Mouse (Mus musculus) gastrocnemius, postnatal 10 days (tissue): Measurements from ENCODE around the gene Samsn1. TPM values are rescaled to one million over a fixed set of nuclear protein-coding genes. Genes with fewer than 3 reads are reported as not detected.
"Not testable (repeated sequence)": the region's sequence is repeated elsewhere in the genome, so short reads cannot be mapped to it uniquely, and the experiment has no call there.

Experiments
- DNase-seq: peaks from one replicate; pipeline ENCODE4 v3.0.0; 2021; ENCODE audit warnings: mixed read lengths
- total RNA-seq, 2 experiments: library from RNA; stranded (reverse); gene quantifications; 2 replicates each; pipeline ENCODE4 v1.2.3; 2021

Gene Samsn1
- total RNA-seq, 2 experiments from 2014 or later = 0.56 to 0.65 TPM

- DNase-seq = peak; percentile 10
These were observed 146.2 kb downstream of the Samsn1 start for GRCm38 (mm10) chr16:75875896-75876295.

GRCm38 (mm10) chr16:75874508-75874907 is 147.6 kb downstream of the Samsn1 start:
- no peak for DNase-seq

GRCm38 (mm10) chr16:75872241-75872640 is 149.8 kb downstream of the Samsn1 start:
- no peak for DNase-seq

- DNase-seq = no peak
These were observed 154.7 kb downstream of the Samsn1 start for GRCm38 (mm10) chr16:75867400-75867799.

GRCm38 (mm10) chr16:75865505-75865904 is 156.6 kb downstream of the Samsn1 start:
- no peak for DNase-seq

GRCm38 (mm10) chr16:75864673-75865072 is 157.4 kb downstream of the Samsn1 start:
- no peak for DNase-seq

- DNase-seq = no peak
These were observed 165.7 kb downstream of the Samsn1 start for GRCm38 (mm10) chr16:75856343-75856742.

GRCm38 (mm10) chr16:75855402-75855801 is 166.7 kb downstream of the Samsn1 start:
- no peak for DNase-seq

GRCm38 (mm10) chr16:75853556-75854271 is 168.4 kb downstream of the Samsn1 start:
- DNase-seq = no peak

- no peak for DNase-seq
These were observed 169.6 kb downstream of the Samsn1 start for GRCm38 (mm10) chr16:75852485-75852884.

GRCm38 (mm10) chr16:75849039-75849438 is 173.0 kb downstream of the Samsn1 start:
- DNase-seq = no peak

GRCm38 (mm10) chr16:75843653-75844062 is 178.4 kb downstream of the Samsn1 start:
- DNase-seq = no peak

GRCm38 (mm10) chr16:75843031-75843430 is 179.1 kb downstream of the Samsn1 start:
- no peak for DNase-seq

GRCm38 (mm10) chr16:75842569-75842968 is 179.5 kb downstream of the Samsn1 start:
- no peak for DNase-seq

GRCm38 (mm10) chr16:75837728-75838451 is 184.2 kb downstream of the Samsn1 start:
- DNase-seq = no peak

GRCm38 (mm10) chr16:75831390-75831789 is 190.7 kb downstream of the Samsn1 start:
- DNase-seq = no peak

GRCm38 (mm10) chr16:75826949-75827348 is 195.1 kb downstream of the Samsn1 start:
- not testable (repeated sequence) for DNase-seq

GRCm38 (mm10) chr16:75826498-75826897 is 195.6 kb downstream of the Samsn1 start:
- no peak for DNase-seq

- no peak for DNase-seq
These were observed 198.9 kb downstream of the Samsn1 start for GRCm38 (mm10) chr16:75823226-75823625.

- no peak for DNase-seq
These were observed 201.1 kb downstream of the Samsn1 start for GRCm38 (mm10) chr16:75820963-75821362.
